Mouse (Mus musculus): ENCODE results near the gene Emg1. TPM values are rescaled to one million over a fixed set of nuclear protein-coding genes. Genes with fewer than 3 reads are reported as not detected.
"Not testable (repeated sequence)": the region's sequence is repeated elsewhere in the genome, so short reads cannot be mapped to it uniquely, and the experiment has no call there.

The Emg1 gene
- polyA plus RNA-seq, 1 experiment, result 118 TPM

DNA sequence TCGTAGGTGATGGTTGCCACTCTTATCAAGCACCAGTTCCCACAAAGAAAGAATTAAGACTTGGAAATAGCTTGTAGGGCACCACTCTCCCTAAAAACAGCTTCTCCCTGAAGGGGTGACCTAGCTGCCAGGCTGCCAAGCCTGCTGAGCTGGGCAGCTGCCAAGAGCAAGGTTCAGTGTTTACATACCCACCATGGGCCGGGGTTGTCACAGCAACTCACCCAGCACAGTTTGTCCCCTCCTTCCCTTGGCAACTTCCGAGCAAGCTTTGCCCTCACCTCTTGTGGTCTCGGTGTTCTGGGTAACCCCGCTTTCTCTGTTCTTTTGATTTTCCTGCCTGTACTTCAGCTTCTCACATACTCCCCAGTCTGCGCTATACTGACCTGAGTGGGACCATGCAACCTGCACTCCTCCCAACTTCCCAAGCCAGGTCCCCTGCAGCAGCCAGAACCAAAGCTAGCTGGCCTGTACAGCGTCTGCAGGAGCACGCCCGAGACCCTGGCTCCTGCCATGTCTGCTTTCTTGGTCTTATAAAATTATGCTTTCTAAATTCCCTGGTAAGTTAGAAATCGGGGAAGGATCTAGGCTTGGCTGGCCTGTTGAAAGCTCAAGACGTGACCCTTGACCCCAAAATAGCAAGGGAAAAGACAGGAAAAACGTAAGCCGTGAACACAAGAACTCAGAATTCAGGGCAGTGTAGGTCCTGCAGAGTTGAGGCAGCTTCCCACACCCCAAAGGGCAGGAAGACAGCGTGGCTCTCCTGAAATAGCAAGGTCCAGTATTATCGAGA lies 17.6 kb downstream of the Emg1 start:
- no peak overlapping the region for H3K27ac ChIP-seq (ENCODE audit: insufficient read depth, low read length)
- H3K36me3 ChIP-seq (ENCODE audit: control insufficient read depth, insufficient read depth, low read length, poor library complexity, severe bottlenecking), result no peaks in the 10 kb centered on the region
- no peak overlapping the region for H3K9ac ChIP-seq (ENCODE audit: low read depth, poor library complexity, severe bottlenecking)
- H3K4me1 ChIP-seq (ENCODE audit: control insufficient read depth, insufficient read depth, low read length), result no peaks in the 10 kb centered on the region
- no peaks in the 10 kb centered on the region for H3K9me3 ChIP-seq (replicated peaks; ENCODE audit: control insufficient read depth, insufficient read depth, low read length, poor library complexity, severe bottlenecking)
- H3K4me3 ChIP-seq (ENCODE audit: low read depth, low read length), result no peak overlapping the region
- TF ChIP-seq CTCF (IDR thresholded peaks at IDR 0.05; ENCODE audit: low read depth, low read length), result no peak
- TF ChIP-seq POLR2A (IDR thresholded peaks at IDR 0.05; ENCODE audit: insufficient read depth, low read length), result no peak
- TF ChIP-seq EP300 (IDR thresholded peaks at IDR 0.05; ENCODE audit: insufficient read depth, low read depth, low read length), result no peak
- H3K27me3 ChIP-seq (ENCODE audit: control insufficient read depth, insufficient read depth, low read length, poor library complexity, severe bottlenecking), result no peaks in the 10 kb centered on the region

- no peak overlapping the region for H3K4me3 ChIP-seq (ENCODE audit: low read depth, low read length)
- no peaks in the 10 kb centered on the region for H3K4me1 ChIP-seq (ENCODE audit: control insufficient read depth, insufficient read depth, low read length)
- H3K9me3 ChIP-seq (replicated peaks; ENCODE audit: control insufficient read depth, insufficient read depth, low read length, poor library complexity, severe bottlenecking), result no peaks in the 10 kb centered on the region
- no peak overlapping the region for H3K9ac ChIP-seq (ENCODE audit: low read depth, poor library complexity, severe bottlenecking)
- TF ChIP-seq CTCF (IDR thresholded peaks at IDR 0.05; ENCODE audit: low read depth, low read length) (no peak), EP300 (IDR thresholded peaks at IDR 0.05; ENCODE audit: insufficient read depth, low read depth, low read length) (no peak)
- no peaks in the 10 kb centered on the region for H3K36me3 ChIP-seq (ENCODE audit: control insufficient read depth, insufficient read depth, low read length, poor library complexity, severe bottlenecking)
- H3K27me3 ChIP-seq (ENCODE audit: control insufficient read depth, insufficient read depth, low read length, poor library complexity, severe bottlenecking), result no peaks in the 10 kb centered on the region
- H3K27ac ChIP-seq (ENCODE audit: insufficient read depth, low read length), result no peak overlapping the region
Measured at GRCm38 (mm10) chr6:124693243-124693981, 18.6 kb downstream of the Emg1 start.

DNA sequence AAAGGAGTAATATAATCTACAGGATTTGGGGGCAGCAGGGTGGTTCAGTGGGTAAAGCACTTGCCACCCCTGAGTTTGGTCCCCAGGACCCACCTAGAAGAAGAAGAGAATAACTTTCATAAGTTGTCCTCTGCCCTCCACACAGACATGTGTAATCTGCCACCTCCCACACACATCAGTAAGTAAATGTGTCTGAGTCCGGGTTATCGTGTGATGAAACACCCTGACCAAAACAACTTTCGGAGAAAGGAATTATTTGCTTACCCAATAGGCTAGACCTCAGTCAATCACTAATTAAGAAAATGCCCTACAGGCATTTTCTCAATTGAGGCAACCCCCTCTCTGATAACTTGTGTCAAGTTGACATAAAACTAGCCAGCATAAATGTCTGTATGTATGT lies 21.5 kb downstream of the Emg1 start:
- Histone ChIP-seq H3K4me1 (ENCODE audit: control insufficient read depth, insufficient read depth, low read length) (no peaks in the 10 kb centered on the region), H3K9ac (ENCODE audit: low read depth, poor library complexity, severe bottlenecking) (no peak overlapping the region), H3K4me3 (ENCODE audit: low read depth, low read length) (no peak overlapping the region), H3K27me3 (ENCODE audit: control insufficient read depth, insufficient read depth, low read length, poor library complexity, severe bottlenecking) (no peaks in the 10 kb centered on the region), H3K36me3 (ENCODE audit: control insufficient read depth, insufficient read depth, low read length, poor library complexity, severe bottlenecking) (no peaks in the 10 kb centered on the region), H3K9me3 (replicated peaks; ENCODE audit: control insufficient read depth, insufficient read depth, low read length, poor library complexity, severe bottlenecking) (no peaks in the 10 kb centered on the region), H3K27ac (ENCODE audit: insufficient read depth, low read length) (no peak overlapping the region)
- TF ChIP-seq CTCF (IDR thresholded peaks at IDR 0.05; ENCODE audit: low read depth, low read length), result no peak
- TF ChIP-seq POLR2A (IDR thresholded peaks at IDR 0.05; ENCODE audit: insufficient read depth, low read length), result no peak
- TF ChIP-seq EP300 (IDR thresholded peaks at IDR 0.05; ENCODE audit: insufficient read depth, low read depth, low read length), result no peak

DNA sequence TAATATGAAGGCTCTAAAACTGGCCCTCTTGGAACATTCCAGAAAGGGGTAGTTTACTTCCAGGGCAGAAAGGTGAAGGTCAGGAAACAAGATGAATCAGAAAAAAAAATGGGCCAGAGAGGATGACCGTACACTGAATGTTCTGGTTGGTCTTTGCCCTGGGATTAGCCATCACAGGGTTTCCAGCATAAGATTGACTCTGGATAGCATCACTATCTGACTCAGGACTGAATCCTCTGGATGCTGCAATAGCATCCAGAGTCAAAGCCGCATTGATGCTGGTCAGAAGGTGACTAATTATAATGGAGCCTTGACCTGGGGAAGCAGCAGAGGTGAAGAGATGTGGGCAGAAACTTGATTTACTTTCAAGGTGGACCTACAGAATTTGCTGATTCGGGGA lies 23.0 kb downstream of the Emg1 start:
- H3K36me3 ChIP-seq (ENCODE audit: control insufficient read depth, insufficient read depth, low read length, poor library complexity, severe bottlenecking), result no peaks in the 10 kb centered on the region
- no peak overlapping the region for H3K9ac ChIP-seq (ENCODE audit: low read depth, poor library complexity, severe bottlenecking)
- no peak overlapping the region for H3K27ac ChIP-seq (ENCODE audit: insufficient read depth, low read length)
- H3K4me3 ChIP-seq (ENCODE audit: low read depth, low read length), result no peak overlapping the region
- no peaks in the 10 kb centered on the region for H3K4me1 ChIP-seq (ENCODE audit: control insufficient read depth, insufficient read depth, low read length)
- H3K9me3 ChIP-seq (replicated peaks; ENCODE audit: control insufficient read depth, insufficient read depth, low read length, poor library complexity, severe bottlenecking), result no peaks in the 10 kb centered on the region
- H3K27me3 ChIP-seq (ENCODE audit: control insufficient read depth, insufficient read depth, low read length, poor library complexity, severe bottlenecking), result no peaks in the 10 kb centered on the region
- TF ChIP-seq POLR2A (IDR thresholded peaks at IDR 0.05; ENCODE audit: insufficient read depth, low read length) (no peak), CTCF (IDR thresholded peaks at IDR 0.05; ENCODE audit: low read depth, low read length) (no peak), EP300 (IDR thresholded peaks at IDR 0.05; ENCODE audit: insufficient read depth, low read depth, low read length) (no peak)

DNA sequence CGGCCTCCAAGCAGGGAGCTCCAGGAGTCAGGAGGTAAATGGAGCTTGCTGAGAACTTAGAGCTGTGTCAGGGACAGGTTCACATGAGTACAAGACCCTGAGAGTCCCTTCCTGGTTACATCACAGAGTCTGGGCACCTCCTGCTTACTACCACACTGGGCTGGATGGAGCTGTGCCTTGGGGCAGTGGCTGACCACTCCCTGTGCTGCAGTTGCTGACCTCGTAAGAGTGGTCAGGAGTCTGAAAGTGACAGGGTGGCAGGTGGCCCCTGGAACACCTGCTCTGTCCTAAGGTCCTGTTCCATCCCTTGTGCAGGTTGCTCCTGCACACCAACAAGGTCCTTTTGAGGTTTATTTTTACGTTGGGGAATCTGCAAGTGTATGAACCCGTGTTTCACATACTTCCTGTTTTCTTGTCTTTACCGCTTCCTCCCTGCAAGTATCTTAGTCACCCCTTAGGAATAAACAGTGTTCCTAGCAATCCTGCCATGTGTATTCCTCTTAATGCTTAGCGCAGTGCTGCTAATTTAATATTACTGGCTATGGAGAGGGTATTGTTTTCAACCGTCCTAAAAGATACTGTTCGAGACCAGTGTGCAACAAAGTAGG lies 23.7 kb downstream of the Emg1 start:
- Histone ChIP-seq H3K27ac (ENCODE audit: insufficient read depth, low read length) (no peak overlapping the region), H3K9me3 (replicated peaks; ENCODE audit: control insufficient read depth, insufficient read depth, low read length, poor library complexity, severe bottlenecking) (no peaks in the 10 kb centered on the region), H3K9ac (ENCODE audit: low read depth, poor library complexity, severe bottlenecking) (no peak overlapping the region), H3K4me3 (ENCODE audit: low read depth, low read length) (no peak overlapping the region), H3K36me3 (ENCODE audit: control insufficient read depth, insufficient read depth, low read length, poor library complexity, severe bottlenecking) (no peaks in the 10 kb centered on the region), H3K27me3 (ENCODE audit: control insufficient read depth, insufficient read depth, low read length, poor library complexity, severe bottlenecking) (no peaks in the 10 kb centered on the region), H3K4me1 (ENCODE audit: control insufficient read depth, insufficient read depth, low read length) (no peaks in the 10 kb centered on the region)
- TF ChIP-seq EP300 (IDR thresholded peaks at IDR 0.05; ENCODE audit: insufficient read depth, low read depth, low read length), result no peak
- no peak for TF ChIP-seq POLR2A (IDR thresholded peaks at IDR 0.05; ENCODE audit: insufficient read depth, low read length)
- no peak for TF ChIP-seq CTCF (IDR thresholded peaks at IDR 0.05; ENCODE audit: low read depth, low read length)

GRCm38 (mm10) chr6:124686644-124687043 lies 25.3 kb downstream of the Emg1 start:
- H3K36me3 ChIP-seq (ENCODE audit: control insufficient read depth, insufficient read depth, low read length, poor library complexity, severe bottlenecking); H3K4me1 ChIP-seq (ENCODE audit: control insufficient read depth, insufficient read depth, low read length); H3K9me3 ChIP-seq (replicated peaks; ENCODE audit: control insufficient read depth, insufficient read depth, low read length, poor library complexity, severe bottlenecking); H3K27me3 ChIP-seq (ENCODE audit: control insufficient read depth, insufficient read depth, low read length, poor library complexity, severe bottlenecking); H3K4me3 ChIP-seq (ENCODE audit: low read depth, low read length); H3K27ac ChIP-seq (ENCODE audit: insufficient read depth, low read length); H3K9ac ChIP-seq (ENCODE audit: low read depth, poor library complexity, severe bottlenecking): not testable (repeated sequence)

Measured in ES-Bruce4 (cell line).